16 mouse cellular contexts compared by ENCODE assay signal in the genomic region with DNA sequence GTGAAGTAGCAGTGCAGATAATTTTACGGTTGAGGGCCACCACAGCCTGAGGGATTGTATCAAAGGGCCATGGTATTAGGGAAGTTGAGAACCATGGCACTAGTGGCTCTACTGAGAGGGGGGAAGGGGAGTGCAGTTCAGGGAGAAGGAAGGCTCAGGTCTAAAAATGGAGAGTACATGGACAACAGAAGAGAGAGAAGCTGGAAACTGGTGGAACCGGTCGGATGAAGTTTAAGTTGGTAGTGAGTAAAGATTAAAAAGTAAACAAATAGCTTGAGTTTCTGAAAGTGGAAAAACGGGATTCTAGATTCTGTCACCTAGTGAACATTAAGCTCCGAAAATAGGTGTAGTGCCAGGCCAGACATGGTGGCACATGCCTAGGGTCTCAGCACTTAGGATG. TPM values are rescaled to one million over a fixed set of nuclear protein-coding genes. Genes with fewer than 3 reads are reported as not detected.
DNase-seq lines count a peak whose midpoint lies in the region; ATAC-seq and TF ChIP-seq lines count a peak whose summit lies in the region.
"Had no signal": no experiment of that assay in that cellular context is flagged by ENCODE, and none has a peak within 500 bp of the region (broad histone marks: within the 10 kb centered on the region; RNA-seq: fewer than 3 reads in every experiment).

No protein-coding gene starts in this region.

- H3K9ac ChIP-seq in midbrain, embryonic 11.5 days (ENCODE audit: low read length) = no peak overlapping the region
- H3K9ac ChIP-seq: forebrain, embryonic 15.5 days; liver, embryonic 13.5 days had no signal

- DNase-seq in urinary bladder, postnatal 14 days (ENCODE audit: low spot score) = peak; percentile 78
- DNase-seq in urinary bladder, postnatal 4 days (ENCODE audit: low spot score in 2 of 2) = no peak
- peak; percentile 32 for DNase-seq in lung, adult 2 months
- DNase-seq in lung, postnatal 25 days (ENCODE audit: low spot score) = peak; percentile 81
- no peak for DNase-seq in gastrocnemius, adult 18-20 months (ENCODE audit: low spot score)
- no peak for DNase-seq in right cerebral cortex, postnatal 25 days
- no peak for DNase-seq in midbrain, embryonic 11.5 days (ENCODE audit: low spot score, missing footprints)
- DNase-seq: heart, adult 11 months; liver, embryonic 13.5 days had no signal

- H3K27me3 ChIP-seq in midbrain, embryonic 11.5 days (ENCODE audit: control insufficient read depth, insufficient read depth, low read length) = no peaks in the 10 kb centered on the region
- H3K27me3 ChIP-seq: forebrain, embryonic 15.5 days; liver, embryonic 13.5 days had no signal

- no peak for TF ChIP-seq POLR2A in lung, adult 2 months (IDR thresholded peaks at IDR 0.05; ENCODE audit: borderline replicate concordance, extremely low read depth, low read depth, low read length)

- H3K4me2 ChIP-seq in midbrain, embryonic 11.5 days = no peak overlapping the region
- H3K4me2 ChIP-seq: forebrain, embryonic 15.5 days; liver, embryonic 13.5 days had no signal

- no peaks in the 10 kb centered on the region; the same call in 1 of the 2 replicates for H3K4me1 ChIP-seq in lung, adult 2 months (ENCODE audit: control insufficient read depth, insufficient read depth, low read length)
- no peaks in the 10 kb centered on the region for H3K4me1 ChIP-seq in midbrain, embryonic 11.5 days (ENCODE audit: control insufficient read depth, insufficient read depth, low read length)

- no peaks in the 10 kb centered on the region for H3K36me3 ChIP-seq in midbrain, embryonic 11.5 days (ENCODE audit: control insufficient read depth, insufficient read depth, low read length)
- H3K36me3 ChIP-seq: forebrain, embryonic 15.5 days; G1E; liver, embryonic 13.5 days had no signal

- H3K27ac ChIP-seq in midbrain, embryonic 11.5 days (ENCODE audit: low read depth, low read length) = no peak overlapping the region
- H3K27ac ChIP-seq: forebrain, embryonic 15.5 days; hindbrain, postnatal 0 days; layer of hippocampus, adult 2 months; liver, embryonic 13.5 days had no signal

- ATAC-seq in midbrain, embryonic 11.5 days (ENCODE audit: low FRiP score) = no peak
- ATAC-seq: forebrain, embryonic 15.5 days; hindbrain, postnatal 0 days had no signal

- no peak for TF ChIP-seq CTCF in lung, adult 2 months (IDR thresholded peaks at IDR 0.05; ENCODE audit: insufficient read depth, low read length)

- H3K9me3 ChIP-seq in midbrain, embryonic 11.5 days (ENCODE audit: control insufficient read depth, low read length) = no peaks in the 10 kb centered on the region
- H3K9me3 ChIP-seq: forebrain, embryonic 15.5 days; G1E; liver, embryonic 13.5 days had no signal

- WGBS in lung, adult 2 months = 71% methylated on average over 5 of the region's 5 CpGs
- WGBS in midbrain, embryonic 11.5 days = 90% methylated on average over 5 of the region's 5 CpGs

- H3K4me3 ChIP-seq in lung, adult 2 months (replicated peaks; ENCODE audit: extremely low read depth, low read depth, low read length) = no peak overlapping the region
- H3K4me3 ChIP-seq in midbrain, embryonic 11.5 days (ENCODE audit: low read depth, low read length) = no peak overlapping the region
- H3K4me3 ChIP-seq: forebrain, embryonic 15.5 days; layer of hippocampus, adult 2 months; liver, embryonic 13.5 days had no signal

RNA-seq across cellular contexts. Expression of a gene that starts 16.2 kb away (rescaled TPM):
- polyA plus RNA-seq in lung, adult 2 months (2012; rRNA removed) = 1.4 and 2.2 TPM in 2 replicates
- total RNA-seq in gastrocnemius, adult 18-20 months (2021) = 1 to 10 TPM; 3.4 TPM
- 12.4 and 19.5 TPM in 2 replicates for polyA plus RNA-seq in midbrain, embryonic 11.5 days (2014; fragmentation: Nextera tagmentation; extraction: Ambion mirVana)

RNA-seq across cellular contexts. Expression of a gene that starts 39.1 kb away (rescaled TPM):
- 0.35 and 5.1 TPM in 2 replicates for polyA plus RNA-seq in lung, adult 2 months (2012; rRNA removed)
- 100 to 1,000 TPM; 665 to 708 TPM for total RNA-seq in gastrocnemius, adult 18-20 months (2021)
- polyA plus RNA-seq in midbrain, embryonic 11.5 days (2014; fragmentation: Nextera tagmentation; extraction: Ambion mirVana) = 0.12 and 0.40 TPM in 2 replicates
- total RNA-seq: G1E; hematopoietic stem cell, adult 5-6 weeks; hindbrain, postnatal 0 days; megakaryocyte, adult 5-6 weeks; midbrain, postnatal 0 days had no signal
- polyA plus RNA-seq: G1E; midbrain, postnatal 0 days had no signal

RNA-seq across cellular contexts. Expression of a gene that starts 44.9 kb away (rescaled TPM):
- polyA plus RNA-seq in lung, adult 2 months (2012; rRNA removed) = 10.3 and 13.6 TPM in 2 replicates
- total RNA-seq in gastrocnemius, adult 18-20 months (2021) = under 1 TPM in 1 of 2 experiments, not detected in 1; 0.30 TPM
- 5.0 and 5.6 TPM in 2 replicates for polyA plus RNA-seq in midbrain, embryonic 11.5 days (2014; fragmentation: Nextera tagmentation; extraction: Ambion mirVana)
- total RNA-seq: hematopoietic stem cell, adult 5-6 weeks; megakaryocyte, adult 5-6 weeks had no signal
- polyA plus RNA-seq: G1E had no signal

Comparison
In these comparisons a context has a peak if more than half of its experiments do, and no peak if none do; other contexts are left out.
1. DNase-seq: peak in urinary bladder, postnatal 14 days (single experiment), lung, adult 2 months (single experiment) and lung, postnatal 25 days (single experiment); none in urinary bladder, postnatal 4 days (0 of 2), gastrocnemius, adult 18-20 months (single experiment), right cerebral cortex, postnatal 25 days (single experiment) and midbrain, embryonic 11.5 days (single experiment).